ENCODE assay signal across 19 mouse cellular contexts in genomic region chr2:69288989-69289388, GRCm38 (mm10). TPM values are rescaled to one million over a fixed set of nuclear protein-coding genes. Genes with fewer than 3 reads are reported as not detected.
DNase-seq lines count a peak whose midpoint lies in the region; ATAC-seq and TF ChIP-seq lines count a peak whose summit lies in the region.
"Had no signal": no experiment of that assay in that cellular context is flagged by ENCODE, and none has a peak within 500 bp of the region (broad histone marks: within the 10 kb centered on the region; RNA-seq: fewer than 3 reads in every experiment).

No protein-coding gene starts in this region.

- H3K4me3 ChIP-seq in embryonic facial prominence, embryonic 14.5 days (ENCODE audit: low read depth, low read length) = no peak overlapping the region
- no peak overlapping the region for H3K4me3 ChIP-seq in embryonic facial prominence, embryonic 10.5 days
- H3K4me3 ChIP-seq in liver, adult 2 months (ENCODE audit: insufficient read depth, low read depth, low read length) = no peak overlapping the region
- no peak overlapping the region for H3K4me3 ChIP-seq in liver, postnatal 0 days (ENCODE audit: low read depth, low read length)
- H3K4me3 ChIP-seq: embryonic facial prominence, embryonic 12.5 days had no signal

- no peak for ATAC-seq in embryonic facial prominence, embryonic 14.5 days (ENCODE audit: low read depth)
- ATAC-seq in liver, postnatal 0 days = no peak
- ATAC-seq: forebrain, embryonic 14.5 days had no signal

- no peak for TF ChIP-seq CTCF in liver, adult 2 months (IDR thresholded peaks at IDR 0.05; ENCODE audit: low read depth, low read length)
- no peak for TF ChIP-seq CTCF in liver, postnatal 0 days (IDR thresholded peaks at IDR 0.05; ENCODE audit: low read depth)

- H3K9me3 ChIP-seq in embryonic facial prominence, embryonic 14.5 days (ENCODE audit: control insufficient read depth, low read length) = no peaks in the 10 kb centered on the region
- no peaks in the 10 kb centered on the region for H3K9me3 ChIP-seq in embryonic facial prominence, embryonic 10.5 days
- H3K9me3 ChIP-seq in liver, postnatal 0 days (ENCODE audit: low read length) = no peaks in the 10 kb centered on the region; the same call in 1 of the 2 replicates
- H3K9me3 ChIP-seq: embryonic facial prominence, embryonic 12.5 days had no signal

- no peak overlapping the region for H3K4me2 ChIP-seq in embryonic facial prominence, embryonic 14.5 days (ENCODE audit: low read depth, low read length)
- H3K4me2 ChIP-seq in liver, postnatal 0 days (ENCODE audit: low read depth, low read length) = no peak overlapping the region
- H3K4me2 ChIP-seq: embryonic facial prominence, embryonic 12.5 days had no signal

- no peak for TF ChIP-seq POLR2A in liver, adult 2 months (IDR thresholded peaks at IDR 0.05; ENCODE audit: extremely low read depth, insufficient read depth, low read length)

- DNase-seq in embryonic facial prominence, embryonic 14.5 days (ENCODE audit: low spot score) = peak; percentile 16
- DNase-seq in embryonic facial prominence, embryonic 10.5 days (ENCODE audit: low spot score) = no peak
- DNase-seq in liver, adult 2 months (ENCODE audit: extremely low read depth, low read depth, low spot score) = peak; percentile 71
- no peak for DNase-seq in liver, postnatal 0 days
- DNase-seq in adrenal gland, postnatal 25 days = peak; percentile 51
- DNase-seq in skeletal muscle tissue, adult 2 months (ENCODE audit: low read depth, low spot score) = peak; percentile 13
- DNase-seq in ovary, postnatal 36 days (ENCODE audit: low spot score) = no peak
- no peak for DNase-seq in layer of hippocampus, adult 11-12 months (ENCODE audit: low spot score)
- DNase-seq: cerebellum, adult 9-11 months; gastrocnemius, postnatal 10 days; liver; right cerebral cortex, postnatal 4 days had no signal

- 62% methylated on average over 5 of the region's 5 CpGs for WGBS in embryonic facial prominence, embryonic 14.5 days
- WGBS in embryonic facial prominence, embryonic 10.5 days = 72% methylated on average over 5 of the region's 5 CpGs
- WGBS in liver, adult 2 months = 15% methylated on average over 5 of the region's 5 CpGs
- 50% methylated on average over 5 of the region's 5 CpGs for WGBS in liver, postnatal 0 days (ENCODE audit: insufficient replicate concordance)

- H3K79me2 ChIP-seq in liver, adult 2 months (ENCODE audit: control insufficient read depth, insufficient read depth, low read length) = no peaks in the 10 kb centered on the region; the same call in 1 of the 2 replicates

- no peaks in the 10 kb centered on the region for H3K36me3 ChIP-seq in embryonic facial prominence, embryonic 14.5 days (ENCODE audit: control insufficient read depth, insufficient read depth, low read length)
- no peaks in the 10 kb centered on the region for H3K36me3 ChIP-seq in embryonic facial prominence, embryonic 10.5 days (replicated peaks)
- H3K36me3 ChIP-seq in liver, adult 2 months (ENCODE audit: control insufficient read depth, insufficient read depth, low read length) = peaks cover 70% of the 10 kb centered on the region
- H3K36me3 ChIP-seq in liver, postnatal 0 days (replicated peaks; ENCODE audit: insufficient read depth, low read length) = peaks cover 8% of the 10 kb centered on the region; the same call in 1 of the 2 replicates
- H3K36me3 ChIP-seq: embryonic facial prominence, embryonic 12.5 days had no signal

- no peaks in the 10 kb centered on the region for H3K27me3 ChIP-seq in embryonic facial prominence, embryonic 14.5 days (replicated peaks; ENCODE audit: control insufficient read depth, insufficient read depth, low read length)
- no peaks in the 10 kb centered on the region for H3K27me3 ChIP-seq in embryonic facial prominence, embryonic 10.5 days (replicated peaks; ENCODE audit: low read depth, poor library complexity, severe bottlenecking)
- no peaks in the 10 kb centered on the region for H3K27me3 ChIP-seq in liver, adult 2 months (ENCODE audit: control insufficient read depth, insufficient read depth, low read length)
- no peaks in the 10 kb centered on the region for H3K27me3 ChIP-seq in liver, postnatal 0 days (ENCODE audit: insufficient read depth, low read length)
- H3K27me3 ChIP-seq: embryonic facial prominence, embryonic 12.5 days had no signal

- H3K4me1 ChIP-seq in embryonic facial prominence, embryonic 14.5 days (ENCODE audit: control insufficient read depth, insufficient read depth, low read length) = no peaks in the 10 kb centered on the region
- no peaks in the 10 kb centered on the region for H3K4me1 ChIP-seq in embryonic facial prominence, embryonic 10.5 days
- H3K4me1 ChIP-seq in liver, adult 2 months (ENCODE audit: control insufficient read depth, insufficient read depth, low read length) = no peaks in the 10 kb centered on the region; the same call in 1 of the 2 replicates
- H3K4me1 ChIP-seq in liver, postnatal 0 days (ENCODE audit: insufficient read depth) = no peaks in the 10 kb centered on the region
- H3K4me1 ChIP-seq: embryonic facial prominence, embryonic 12.5 days had no signal

- H3K9ac ChIP-seq in embryonic facial prominence, embryonic 14.5 days (ENCODE audit: low read depth, low read length) = no peak overlapping the region
- H3K9ac ChIP-seq in liver, adult 2 months (ENCODE audit: low read depth, low read length) = no peak overlapping the region
- no peak overlapping the region for H3K9ac ChIP-seq in liver, postnatal 0 days (replicated peaks)
- H3K9ac ChIP-seq: embryonic facial prominence, embryonic 12.5 days had no signal

- no peak for TF ChIP-seq EP300 in liver, postnatal 0 days (IDR thresholded peaks at IDR 0.05; ENCODE audit: low read depth)

- H3K27ac ChIP-seq in embryonic facial prominence, embryonic 14.5 days (replicated peaks; ENCODE audit: low read depth, low read length) = no peak overlapping the region
- H3K27ac ChIP-seq in embryonic facial prominence, embryonic 10.5 days (replicated peaks) = no peak overlapping the region
- H3K27ac ChIP-seq in liver, adult 2 months (replicated peaks; ENCODE audit: insufficient read depth, low read depth, low read length) = peak overlapping the region; percentile 47; the same call in 1 of the 2 replicates
- H3K27ac ChIP-seq in liver, postnatal 0 days (ENCODE audit: low read depth) = no peak overlapping the region
- H3K27ac ChIP-seq: embryonic facial prominence, embryonic 12.5 days; macrophage had no signal

RNA-seq across cellular contexts. Expression of gene Abcb11, which starts 53.4 kb away (rescaled TPM):
- polyA plus RNA-seq in embryonic facial prominence, embryonic 14.5 days (2014; fragmentation: Nextera tagmentation; extraction: Ambion mirVana) = not detected in 2 replicates
- polyA plus RNA-seq in embryonic facial prominence, embryonic 10.5 days (2016; fragmentation: Nextera tagmentation; extraction: Ambion mirVana) = not detected in 2 replicates
- total RNA-seq in liver, adult 2 months (2014; rRNA removed) = 597 and 649 TPM in 2 replicates
- polyA plus RNA-seq in liver, adult 2 months (2012; rRNA removed) = 209 and 226 TPM in 2 replicates
- 74.4 and 74.8 TPM in 2 replicates for polyA plus RNA-seq in liver, postnatal 0 days (2015; fragmentation: Nextera tagmentation; extraction: Ambion mirVana)
- total RNA-seq in adrenal gland, postnatal 25 days (2021) = 0.09 and 2.8 TPM in 2 replicates
- total RNA-seq: heart, postnatal 14 days; left cerebral cortex, adult 8-10 months had no signal
- polyA plus RNA-seq: embryonic facial prominence, embryonic 12.5 days; intestine, embryonic 14.5 days; macrophage; midbrain, postnatal 0 days had no signal

Comparison
In these comparisons a context has a peak if more than half of its experiments do, and no peak if none do; other contexts are left out.
1. DNase-seq: peak in embryonic facial prominence, embryonic 14.5 days (single experiment), liver, adult 2 months (single experiment), adrenal gland, postnatal 25 days (single experiment) and skeletal muscle tissue, adult 2 months (single experiment); none in embryonic facial prominence, embryonic 10.5 days (single experiment), liver, postnatal 0 days (single experiment), ovary, postnatal 36 days (single experiment) and layer of hippocampus, adult 11-12 months (single experiment).
2. RNA of gene Abcb11, which starts 53.4 kb away (polyA plus RNA-seq): 209 to 226 TPM in liver, adult 2 months and 74.4 to 74.8 TPM in liver, postnatal 0 days; not detected in embryonic facial prominence, embryonic 14.5 days and not detected in embryonic facial prominence, embryonic 10.5 days; every median in the first group is over 10 times any median in the second.